Mouse (Mus musculus) heart, postnatal 14 days (tissue): ENCODE measurements around the gene Tpd52l2. TPM values are rescaled to one million over a fixed set of nuclear protein-coding genes. Genes with fewer than 3 reads are reported as not detected.
A peak's percentile ranks its signal among the peaks of the same experiment; 100 is the strongest.
"Not testable (repeated sequence)": the region's sequence is repeated elsewhere in the genome, so short reads cannot be mapped to it uniquely, and the experiment has no call there.

Experiments
- DNase-seq, 2 experiments: peaks; one replicate each; pipeline ENCODE4 v3.0.0; 2021 to 2022
- intact Hi-C: fragments of 180-260 bp; cut with DNase I; formaldehyde crosslinking; loops from one replicate; pipeline ENCODE4 v1.15.1; 2025
- total RNA-seq, 2 experiments: library from RNA; stranded (reverse); gene quantifications; 2 replicates each; pipeline ENCODE4 v1.2.3; 2021

Gene Tpd52l2
- total RNA-seq, 2 experiments from 2014 or later, result 63.4 to 68.9 TPM

DNA sequence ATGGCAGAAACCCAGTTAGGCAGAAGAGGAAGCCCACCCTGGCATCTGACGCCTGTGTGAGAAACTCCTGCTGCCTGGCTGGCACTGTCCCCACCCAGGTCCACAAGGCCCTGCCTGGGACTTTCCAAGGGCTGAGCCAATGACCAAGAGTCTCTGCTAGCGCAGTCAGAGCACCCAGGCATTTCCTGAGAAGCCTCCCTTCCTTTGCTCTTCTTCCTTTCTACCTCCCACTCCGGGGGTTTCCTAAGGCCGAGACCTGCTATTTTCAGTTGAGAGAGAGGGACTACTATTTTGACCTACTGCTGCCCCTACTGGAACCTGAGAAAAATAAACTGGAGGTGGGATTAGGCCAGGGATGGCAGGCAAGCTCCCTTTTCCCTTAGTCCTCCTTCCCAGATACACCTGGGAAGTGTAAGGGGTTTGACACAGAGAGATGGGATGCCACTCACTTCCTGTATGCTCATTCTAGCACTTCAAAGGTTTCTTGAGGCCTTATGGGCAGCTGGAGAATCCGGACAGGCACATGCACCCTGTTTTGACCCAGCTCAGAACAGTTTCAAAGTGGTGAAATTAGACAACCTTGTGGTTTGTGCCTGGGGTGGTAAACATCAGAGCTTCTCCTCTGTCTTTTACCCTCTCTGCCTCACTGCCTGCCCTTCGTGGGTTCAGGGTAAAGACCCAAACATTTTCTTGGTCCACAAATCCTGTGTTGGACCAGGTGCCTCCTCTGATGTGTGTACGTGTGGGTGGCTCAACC lies 13.2 kb upstream of the Tpd52l2 start:
- intact Hi-C loops, result no loop called here
- DNase-seq, result peak; percentile 62

- peak; percentile 42 to 45 for DNase-seq
- intact Hi-C loops, result no loop called here
These were observed 12.3 kb upstream of the Tpd52l2 start for GRCm38 (mm10) chr2:181484456-181485233.

DNA sequence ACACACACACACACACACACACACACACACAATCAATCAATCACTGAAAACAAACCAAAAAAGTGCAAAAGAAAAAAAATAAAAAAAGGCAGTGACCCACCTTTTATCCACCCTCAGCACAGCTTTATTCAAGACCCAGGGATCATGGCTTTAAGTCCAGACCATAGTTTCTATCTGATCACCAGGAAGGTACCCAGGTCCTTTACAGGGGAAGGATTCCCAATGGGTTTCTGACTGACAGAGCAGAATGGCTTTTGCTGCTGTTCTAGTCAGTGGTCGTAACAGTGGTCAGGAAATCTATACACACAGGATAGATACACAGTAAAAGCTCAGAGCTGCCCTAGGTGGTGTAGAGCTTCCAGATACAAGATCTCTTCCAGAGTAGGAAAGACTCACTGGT lies 11.2 kb upstream of the Tpd52l2 start:
- intact Hi-C loops, result loop anchor here (2.0 kb wide), 1 partner anchor 27 kb away; the partner anchor contains the start of gene Zbtb46
- DNase-seq, result no peak

GRCm38 (mm10) chr2:181487338-181488277 lies 9.3 kb upstream of the Tpd52l2 start:
- intact Hi-C loops, result loop anchor here (2.0 kb wide), 1 partner anchor 29 kb away; the partner anchor contains the start of gene Zbtb46
- DNase-seq, result peak; percentile 49 to 61

- intact Hi-C loops, result no loop called here
These were observed 5.3 kb upstream of the Tpd52l2 start for GRCm38 (mm10) chr2:181491432-181492205.

DNA sequence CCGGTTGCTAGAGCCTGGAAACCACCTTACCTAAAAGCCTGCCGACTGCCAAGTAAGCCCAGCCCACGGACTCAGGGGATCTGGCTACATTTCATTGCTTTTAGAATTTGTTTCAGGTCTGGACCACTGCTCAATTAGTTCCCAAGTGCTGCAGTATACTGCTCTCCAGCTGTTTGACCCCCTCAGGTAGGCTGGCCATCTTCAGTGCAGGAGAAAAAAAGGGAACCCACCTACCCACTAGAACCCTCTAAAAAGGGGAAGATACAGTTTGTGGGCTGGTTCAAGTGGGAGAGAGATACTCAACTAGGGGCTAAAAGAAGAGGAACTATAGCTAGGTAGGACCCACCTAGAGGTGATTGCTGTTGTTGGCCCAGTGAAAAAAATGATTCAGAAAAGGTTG lies 4.7 kb upstream of the Tpd52l2 start:
- intact Hi-C loops, result no loop called here
- no peak for DNase-seq

More at GRCm38 (mm10) chr2:181491432-181492205, 5.3 kb upstream of the Tpd52l2 start:
- no peak for DNase-seq

- intact Hi-C loops, result no loop called here
- DNase-seq, result no peak
These were observed 3.6 kb upstream of the Tpd52l2 start, which contains the start of gene Abhd16b for GRCm38 (mm10) chr2:181493156-181493927. Gene Abhd16b, plus strand, starts transcription at chr2:181493206.

GRCm38 (mm10) chr2:181494266-181494945 lies 2.5 kb upstream of the Tpd52l2 start:
- intact Hi-C loops, result no loop called here
- DNase-seq, result no peak

GRCm38 (mm10) chr2:181495845-181496244 lies 1.1 kb upstream of the Tpd52l2 start:
- intact Hi-C loops, result loop anchor here (1.0 to 5.0 kb wide), 3 partner anchors 41 to 104 kb away; no protein-coding TSS in a partner anchor
- DNase-seq, result not testable (repeated sequence)

- peak; percentile 72 to 81 for DNase-seq
- intact Hi-C loops, result loop anchor here (1.0 to 5.0 kb wide), 3 partner anchors 41 to 104 kb away; no protein-coding TSS in a partner anchor
These were observed 661 bp upstream of the Tpd52l2 start for GRCm38 (mm10) chr2:181496281-181496680.

- peak; percentile 63 to 71 for DNase-seq
- intact Hi-C loops, result loop anchor here (2.0 to 5.0 kb wide), 2 partner anchors 43 to 105 kb away; no protein-coding TSS in a partner anchor
These were observed 570 bp downstream of the Tpd52l2 start for GRCm38 (mm10) chr2:181497548-181497875.

- intact Hi-C loops, result loop anchor here (2.0 to 5.0 kb wide), 2 partner anchors 18 to 106 kb away; no protein-coding TSS in a partner anchor
- no peak for DNase-seq
These were observed 1.7 kb downstream of the Tpd52l2 start for GRCm38 (mm10) chr2:181498644-181499043.

DNA sequence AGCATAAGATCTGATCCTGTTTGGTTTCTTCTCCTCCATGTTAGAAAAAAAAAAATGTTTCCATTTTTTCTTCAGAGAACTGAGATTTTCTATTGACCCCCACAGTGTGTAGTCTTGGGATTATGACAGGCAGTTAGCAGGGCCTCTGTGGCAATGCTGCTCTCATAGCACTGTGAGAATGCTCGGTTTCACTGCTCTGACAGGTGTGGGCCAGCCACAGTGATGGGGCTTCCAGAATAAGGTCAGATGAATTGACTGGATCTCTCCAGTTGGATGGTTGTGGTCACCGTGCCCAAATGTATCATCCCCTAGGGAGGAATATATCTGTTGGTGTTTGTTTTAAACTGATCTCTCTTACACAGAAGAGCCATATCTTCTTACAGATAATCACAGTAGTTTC lies 12.2 kb downstream of the Tpd52l2 start:
- intact Hi-C loops, result no loop called here
- no peak for DNase-seq

GRCm38 (mm10) chr2:181511231-181511630 lies 14.3 kb downstream of the Tpd52l2 start:
- no peak for DNase-seq
- intact Hi-C loops, result no loop called here

DNA sequence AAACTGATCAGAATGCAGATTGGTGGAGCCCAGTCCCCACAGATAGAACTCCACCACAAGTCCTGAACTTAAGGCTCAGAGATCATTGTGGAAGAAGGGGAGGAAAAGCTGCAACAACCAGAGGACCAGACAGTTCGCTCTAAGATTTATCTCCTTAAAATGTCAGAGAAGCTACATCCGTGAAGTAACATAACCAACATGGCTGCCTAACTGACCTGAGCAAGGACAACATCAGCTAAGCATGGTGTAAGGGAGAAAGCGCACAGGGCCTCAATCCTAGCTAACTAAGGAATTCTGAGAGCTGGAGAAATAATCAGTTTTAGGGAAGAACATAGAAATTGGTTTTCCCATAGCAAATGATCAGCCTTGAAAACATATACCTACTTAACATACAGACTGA lies 22.3 kb downstream of the Tpd52l2 start:
- intact Hi-C loops, result no loop called here

GRCm38 (mm10) chr2:181520118-181520935 lies 23.4 kb downstream of the Tpd52l2 start, which contains the start of gene Dnajc5:
Gene Dnajc5, plus strand, starts transcription at chr2:181520485.
- intact Hi-C loops, result loop anchor here (2.0 kb wide), 1 partner anchor 60 kb away; no protein-coding TSS in a partner anchor
- DNase-seq, result peak; percentile 97

More for the DNA sequence above, 22.3 kb downstream of the Tpd52l2 start:
- no peak for DNase-seq

- intact Hi-C loops, result loop anchor here (2.0 kb wide), 1 partner anchor 60 kb away; no protein-coding TSS in a partner anchor
- DNase-seq, result no peak
These were observed 23.9 kb downstream of the Tpd52l2 start for GRCm38 (mm10) chr2:181520936-181521227.
